Mouse (Mus musculus) lung, embryonic 14.5 days (tissue): Measurements from ENCODE around the gene Ago3. TPM values are rescaled to one million over a fixed set of nuclear protein-coding genes. Genes with fewer than 3 reads are reported as not detected.
A peak's percentile ranks its signal among the peaks of the same experiment; 100 is the strongest.

Experiments
- ATAC-seq: fragments of 200-750 bp; cut with Nextera tagmentation; 2 replicates; pipeline ENCODE4 v1.8.0; 2017; ENCODE audit warnings: mild to moderate bottlenecking, moderate TSS enrichment, moderate library complexity; ENCODE audit not compliant: insufficient read depth
- DNase-seq: peaks from one replicate; pipeline ENCODE4 v3.0.0-alpha.2; 2015
- H3K27ac ChIP-seq: fragments of 300-500 bp; sonication (generic); 2 replicates; pipeline ENCODE4 v1.5.1; 2014; ENCODE audit warnings: low read depth, mild to moderate bottlenecking, moderate library complexity
- H3K27me3 ChIP-seq: fragments of 300-500 bp; sonication (generic); 2 replicates; pipeline ENCODE4 v1.6.1; 2014; ENCODE audit warnings: low read length, control low read depth; ENCODE audit not compliant: insufficient read depth
- H3K36me3 ChIP-seq: fragments of 300-500 bp; sonication (generic); 2 replicates; pipeline ENCODE4 v1.6.1; 2014; ENCODE audit warnings: control low read depth; ENCODE audit not compliant: insufficient read depth
- H3K4me1 ChIP-seq: fragments of 300-500 bp; sonication (generic); 2 replicates; pipeline ENCODE4 v1.6.1; 2014; ENCODE audit warnings: antibody characterized with exemption, control low read depth; ENCODE audit not compliant: insufficient read depth
- H3K4me2 ChIP-seq: fragments of 300-500 bp; sonication (generic); 2 replicates; pipeline ENCODE4 v1.6.1; 2014; ENCODE audit warnings: mild to moderate bottlenecking
- H3K4me3 ChIP-seq: fragments of 300-500 bp; sonication (generic); 2 replicates; pipeline ENCODE4 v1.5.1; 2014; ENCODE audit warnings: low read depth, low read length
- H3K9ac ChIP-seq: fragments of 300-500 bp; sonication (generic); 2 replicates; pipeline ENCODE4 v1.6.1; 2014
- H3K9me3 ChIP-seq: fragments of 300-500 bp; sonication (generic); 2 replicates; pipeline ENCODE4 v1.6.1; 2016; ENCODE audit warnings: low read depth, low read length, control low read depth
- CTCF ChIP-seq: IDR thresholded peaks from 2 replicates; pipeline ENCODE4 v1.5.1; 2016; ENCODE audit warnings: antibody characterized with exemption, low read depth
- WGBS: fragments of 180-500 bp; shearing (Covaris S2); extraction: QIAGEN DNeasy Blood & Tissue Kit; methylation state at CpG from one replicate; pipeline ENCODE4 v1.1.7; 2014; 5-methylcytosine and 5-hydroxymethylcytosine counted together
- polyA plus RNA-seq: library from polyadenylated mRNA; unstranded; fragments of >200 nt; fragmentation: Nextera tagmentation; extraction: Ambion mirVana; gene quantifications from 2 replicates; pipeline ENCODE4 v1.2.1, GENCODE M21; 2014

Ago3 gene
- polyA plus RNA-seq, 1 experiment from 2014 or later, result 19.5 TPM

- no peak for TF ChIP-seq CTCF
- no peak for DNase-seq
- Histone ChIP-seq H3K9me3 (no peaks in the 10 kb centered on the region), H3K9ac (no peak overlapping the region), H3K4me1 (no peaks in the 10 kb centered on the region), H3K27ac (no peak overlapping the region), H3K4me2 (no peak overlapping the region), H3K4me3 (no peak overlapping the region), H3K36me3 (peaks cover 2% of the 10 kb centered on the region; the same call in 1 of the 2 replicates), H3K27me3 (no peaks in the 10 kb centered on the region)
- ATAC-seq, result no peak
- 75% methylated on average over 7 of the region's 7 CpGs for WGBS
Measured at GRCm38 (mm10) chr4:126310344-126310743, 119.0 kb downstream of the Ago3 start.

DNA sequence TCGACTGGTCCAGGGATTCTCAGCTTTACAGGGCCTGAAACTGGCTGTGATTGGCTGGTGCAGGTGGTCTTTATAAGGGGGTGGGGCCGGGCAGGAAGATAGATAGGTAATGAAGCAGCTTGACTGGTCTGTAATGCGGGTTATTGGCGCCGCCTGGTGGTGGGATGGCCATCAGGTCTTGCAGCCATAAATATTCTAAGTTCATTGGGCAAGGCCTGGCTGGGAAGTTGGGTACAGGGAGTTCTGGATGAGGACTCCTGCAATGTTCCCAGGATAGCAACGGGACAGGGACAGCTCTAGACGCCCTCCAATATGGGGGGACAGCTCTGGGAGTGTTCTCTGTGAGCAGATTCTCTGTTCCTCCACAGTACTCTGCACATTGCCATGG, 119.4 kb downstream of the Ago3 start:
- no peak overlapping the region for H3K4me3 ChIP-seq
- H3K27ac ChIP-seq, result no peak overlapping the region
- peaks cover 2% of the 10 kb centered on the region; the same call in 1 of the 2 replicates for H3K36me3 ChIP-seq
- WGBS, result under 1% methylated on average over 7 of the region's 7 CpGs
- peak; percentile 94 for DNase-seq
- H3K9ac ChIP-seq, result no peak overlapping the region
- H3K4me1 ChIP-seq, result no peaks in the 10 kb centered on the region
- H3K4me2 ChIP-seq, result peak overlapping the region; percentile 52
- no peaks in the 10 kb centered on the region for H3K27me3 ChIP-seq
- no peaks in the 10 kb centered on the region for H3K9me3 ChIP-seq
- ATAC-seq, result peak; percentile 60
- peak; percentile 92 for TF ChIP-seq CTCF

DNA sequence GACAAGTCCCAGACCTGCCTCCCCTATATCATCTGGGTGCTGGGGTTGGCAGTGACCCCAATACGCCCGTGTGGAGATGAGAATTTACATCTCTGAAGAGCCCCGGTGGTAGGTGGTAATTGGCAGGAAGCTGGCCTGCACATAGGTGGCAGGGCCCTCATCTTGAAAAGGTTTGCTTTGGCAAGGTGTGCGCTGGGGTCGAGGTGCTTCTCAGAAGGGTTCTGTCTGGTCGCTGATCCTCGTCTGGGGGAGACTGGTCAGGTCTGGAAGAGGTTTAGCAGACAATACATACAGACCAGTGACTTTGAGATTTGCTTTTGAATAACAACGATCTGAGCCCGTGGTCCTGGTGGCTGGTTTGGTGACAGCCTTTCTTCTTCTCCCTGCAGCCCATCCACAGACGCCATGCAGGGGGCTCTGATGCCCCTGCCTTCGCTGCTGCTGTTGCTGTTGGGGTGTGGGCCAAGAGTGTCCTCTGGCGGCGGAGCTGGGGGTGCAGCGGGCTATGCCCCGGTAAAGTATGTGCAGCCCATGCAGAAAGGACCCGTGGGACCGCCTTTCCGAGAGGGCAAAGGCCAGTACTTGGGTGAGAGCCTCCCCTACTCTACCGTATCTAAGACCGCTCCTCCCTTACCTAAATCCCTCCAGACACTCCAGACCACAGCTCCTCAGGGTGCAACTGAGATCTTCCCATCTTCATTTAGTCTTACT, 120.0 kb downstream of the Ago3 start:
- Histone ChIP-seq H3K4me3 (no peak overlapping the region), H3K27me3 (no peaks in the 10 kb centered on the region), H3K4me2 (peak overlapping the region; percentile 52), H3K27ac (no peak overlapping the region), H3K9me3 (no peaks in the 10 kb centered on the region), H3K9ac (no peak overlapping the region; the same call in 1 of the 2 replicates), H3K4me1 (no peaks in the 10 kb centered on the region), H3K36me3 (0 out of 2 replicates have a peak, but pooled peaks cover 2% of the 10 kb centered on the region)
- 13% methylated on average over 20 of the region's 20 CpGs for WGBS
- ATAC-seq, result peak; percentile 64
- TF ChIP-seq CTCF, result peak; percentile 47
- peak; percentile 35 for DNase-seq

DNA sequence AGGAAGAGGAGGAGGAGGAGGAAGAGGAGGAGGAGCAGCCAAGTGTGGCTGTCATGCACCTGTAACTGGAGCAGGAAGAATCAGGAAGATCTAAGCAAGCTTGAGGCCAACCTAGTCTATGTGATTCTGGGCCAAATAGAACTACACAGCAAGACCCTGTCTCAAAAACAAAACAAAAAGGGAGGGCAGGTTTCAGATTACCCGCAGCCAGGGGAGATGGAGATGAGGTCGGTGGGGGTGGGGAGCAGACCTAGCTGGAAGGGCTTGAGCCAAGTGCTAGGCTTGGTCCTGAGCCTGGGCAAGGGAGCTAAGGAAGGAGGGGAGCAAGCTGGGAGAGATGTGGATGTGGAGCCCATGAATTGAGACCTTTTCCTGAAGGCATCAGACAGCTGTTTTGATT, 122.5 kb downstream of the Ago3 start:
- TF ChIP-seq CTCF, result no peak
- WGBS, result 11% methylated on average over 2 of the region's 2 CpGs
- H3K36me3 ChIP-seq, result no peaks in the 10 kb centered on the region
- DNase-seq (no peak), ATAC-seq (no peak)
- no peak overlapping the region for H3K9ac ChIP-seq
- no peak overlapping the region for H3K27ac ChIP-seq
- H3K4me3 ChIP-seq, result no peak overlapping the region
- no peaks in the 10 kb centered on the region for H3K4me1 ChIP-seq
- H3K9me3 ChIP-seq, result no peaks in the 10 kb centered on the region
- no peak overlapping the region for H3K4me2 ChIP-seq
- H3K27me3 ChIP-seq, result peaks cover 14% of the 10 kb centered on the region

DNA sequence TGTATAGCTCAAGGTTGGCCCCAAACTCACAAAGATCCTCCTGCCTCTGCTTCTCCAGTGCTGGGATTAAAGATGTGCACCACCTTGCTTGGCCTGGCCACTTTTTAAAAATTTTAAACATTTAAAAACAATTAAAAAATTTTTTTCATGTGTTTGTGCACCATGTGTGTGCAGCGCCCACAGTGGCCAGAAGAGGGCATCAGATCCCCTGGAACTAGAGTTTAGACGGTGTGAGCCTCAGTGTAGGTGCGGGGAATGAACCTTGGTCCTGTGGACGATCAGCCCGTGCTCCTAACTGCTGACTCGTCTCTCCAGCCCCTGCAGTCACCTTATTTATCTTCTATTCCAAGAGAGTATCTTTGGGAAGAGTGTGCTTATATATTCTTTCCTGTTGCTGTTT, 123.3 kb downstream of the Ago3 start:
- 83% methylated on average over 6 of the region's 6 CpGs for WGBS
- Histone ChIP-seq H3K4me3 (no peak overlapping the region), H3K9ac (no peak overlapping the region), H3K9me3 (no peaks in the 10 kb centered on the region), H3K27me3 (peaks cover 21% of the 10 kb centered on the region), H3K27ac (no peak overlapping the region), H3K4me1 (0 out of 2 replicates have a peak, but pooled peaks cover 1% of the 10 kb centered on the region), H3K36me3 (no peaks in the 10 kb centered on the region), H3K4me2 (no peak overlapping the region)
- DNase-seq (no peak), ATAC-seq (no peak)
- peak; percentile 27 for TF ChIP-seq CTCF

DNA sequence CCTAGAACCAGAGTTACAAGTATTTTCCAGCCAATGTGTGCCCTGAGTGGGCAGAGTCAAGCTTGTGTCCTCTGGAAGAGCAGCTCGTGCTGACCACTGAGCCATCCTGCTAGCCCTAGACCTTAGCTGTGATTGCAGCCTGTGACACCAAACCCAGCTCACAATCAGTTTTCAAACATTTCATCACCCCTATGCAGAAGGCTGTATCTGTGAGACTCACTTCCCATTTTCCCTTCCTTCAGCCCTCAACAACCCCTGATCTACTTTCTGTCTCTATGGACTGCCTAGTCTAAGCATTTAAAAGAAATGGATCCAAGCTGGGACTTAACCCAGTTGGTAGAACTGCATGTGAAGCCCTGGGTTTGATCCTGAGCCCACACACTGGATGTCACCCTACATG, 123.9 kb downstream of the Ago3 start:
- TF ChIP-seq CTCF, result no peak
- H3K9ac ChIP-seq, result no peak overlapping the region
- DNase-seq, result no peak
- no peaks in the 10 kb centered on the region for H3K36me3 ChIP-seq
- WGBS, result 80% methylated on average over 1 of the region's 1 CpGs
- H3K4me3 ChIP-seq, result no peak overlapping the region
- no peak for ATAC-seq
- H3K4me2 ChIP-seq, result no peak overlapping the region
- H3K9me3 ChIP-seq, result no peaks in the 10 kb centered on the region
- peaks cover 28% of the 10 kb centered on the region for H3K27me3 ChIP-seq
- H3K4me1 ChIP-seq, result 0 out of 2 replicates have a peak, but pooled peaks cover 5% of the 10 kb centered on the region
- no peak overlapping the region for H3K27ac ChIP-seq

GRCm38 (mm10) chr4:126303877-126304276, 125.5 kb downstream of the Ago3 start:
- H3K9me3 ChIP-seq, result no peaks in the 10 kb centered on the region
- peaks cover 37% of the 10 kb centered on the region for H3K27me3 ChIP-seq
- H3K27ac ChIP-seq, result no peak overlapping the region
- DNase-seq (no peak), ATAC-seq (no peak)
- H3K4me2 ChIP-seq, result no peak overlapping the region
- WGBS, result 51% methylated on average over 4 of the region's 4 CpGs
- no peak overlapping the region for H3K9ac ChIP-seq
- H3K4me1 ChIP-seq, result 0 out of 2 replicates have a peak, but pooled peaks cover 5% of the 10 kb centered on the region
- no peaks in the 10 kb centered on the region for H3K36me3 ChIP-seq
- TF ChIP-seq CTCF, result peak; percentile 50
- H3K4me3 ChIP-seq, result no peak overlapping the region
